Mouse (Mus musculus) intestine, postnatal 0 days (tissue): ENCODE measurements at regions not wholly inside any gene's neighbourhood (a gene's known extent, or its start where the extent isn't known, plus 50 kb on each side); places are given as distances from the start of the nearest gene placed in this dataset.

Experiments used
- ATAC-seq: fragments of 200-750 bp; cut with Nextera tagmentation; 2 replicates; pipeline ENCODE4 v1.8.0; 2017; ENCODE audit warnings: mild to moderate bottlenecking, moderate TSS enrichment, moderate library complexity
- H3K27ac ChIP-seq: fragments of 300-500 bp; sonication (generic); 2 replicates; pipeline ENCODE4 v1.5.1; 2014; ENCODE audit warnings: mild to moderate bottlenecking, low read depth, low read length, moderate library complexity
- H3K27me3 ChIP-seq: fragments of 300-500 bp; sonication (generic); replicated peaks from 2 replicates; pipeline ENCODE4 v1.6.1; 2014; ENCODE audit warnings: low read length, mixed read lengths; ENCODE audit not compliant: control insufficient read depth, insufficient read depth
- H3K36me3 ChIP-seq: fragments of 300-500 bp; sonication (generic); 2 replicates; pipeline ENCODE4 v1.6.1; 2014; ENCODE audit warnings: mild to moderate bottlenecking, moderate library complexity; ENCODE audit not compliant: control insufficient read depth, insufficient read depth
- H3K4me1 ChIP-seq: fragments of 300-500 bp; sonication (generic); replicated peaks from 2 replicates; pipeline ENCODE4 v1.6.1; 2014; ENCODE audit warnings: antibody characterized with exemption, low read length, mixed read lengths; ENCODE audit not compliant: control insufficient read depth, insufficient read depth
- H3K4me2 ChIP-seq: fragments of 300-500 bp; sonication (generic); replicated peaks from 2 replicates; pipeline ENCODE4 v1.6.1; 2014; ENCODE audit warnings: low read depth, mild to moderate bottlenecking, moderate library complexity
- H3K4me3 ChIP-seq: fragments of 300-500 bp; sonication (generic); 2 replicates; pipeline ENCODE4 v1.5.1; 2014; ENCODE audit warnings: low read depth, low read length
- H3K9ac ChIP-seq: fragments of 300-500 bp; sonication (generic); 2 replicates; pipeline ENCODE4 v1.6.1; 2014; ENCODE audit warnings: mild to moderate bottlenecking, low read depth, low read length
- H3K9me3 ChIP-seq: fragments of 300-500 bp; sonication (generic); 2 replicates; pipeline ENCODE4 v1.6.1; 2016; ENCODE audit warnings: mixed run types; ENCODE audit not compliant: control insufficient read depth
- CTCF ChIP-seq: sonication (generic); IDR thresholded peaks from 2 replicates; pipeline ENCODE4 v1.5.1; 2016; ENCODE audit warnings: low read depth, mild to moderate bottlenecking, control low read depth, antibody characterized with exemption, moderate library complexity
- WGBS: fragments of 180-500 bp; shearing (Covaris S2); extraction: QIAGEN DNeasy Blood & Tissue Kit; methylation state at CpG from one replicate; pipeline ENCODE4 v1.1.7; 2014; 5-methylcytosine and 5-hydroxymethylcytosine counted together

DNA sequence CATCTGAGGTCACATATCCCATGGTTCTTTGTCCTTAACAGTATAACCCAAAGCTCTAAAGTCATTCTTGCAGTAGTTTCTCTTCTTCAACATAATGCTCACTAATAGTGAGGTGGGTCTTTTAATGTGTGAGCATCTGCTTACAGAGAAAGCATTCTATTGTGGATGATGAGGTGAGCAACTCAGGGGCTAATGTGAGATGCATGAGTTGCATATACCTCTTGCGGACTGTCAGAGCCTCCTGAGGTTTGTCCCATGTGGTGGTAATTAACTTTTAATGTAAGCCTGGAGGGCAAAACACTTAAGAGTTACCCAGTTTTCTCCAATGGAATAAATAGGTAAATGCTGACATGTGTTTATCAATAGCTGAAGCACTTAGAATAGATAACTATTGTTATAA lies 334.9 kb upstream of the Defb41 start:
- no peaks in the 10 kb centered on the region for H3K4me1 ChIP-seq
- ATAC-seq = no peak
- H3K27me3 ChIP-seq = no peaks in the 10 kb centered on the region
- no peak overlapping the region for H3K4me2 ChIP-seq
- H3K27ac ChIP-seq = no peak overlapping the region
- H3K4me3 ChIP-seq = no peak overlapping the region
- no peak for TF ChIP-seq CTCF
- WGBS = 89% methylated on average over 1 of the region's 1 CpGs
- no peaks in the 10 kb centered on the region for H3K36me3 ChIP-seq
- H3K9me3 ChIP-seq = no peaks in the 10 kb centered on the region
- no peak overlapping the region for H3K9ac ChIP-seq

DNA sequence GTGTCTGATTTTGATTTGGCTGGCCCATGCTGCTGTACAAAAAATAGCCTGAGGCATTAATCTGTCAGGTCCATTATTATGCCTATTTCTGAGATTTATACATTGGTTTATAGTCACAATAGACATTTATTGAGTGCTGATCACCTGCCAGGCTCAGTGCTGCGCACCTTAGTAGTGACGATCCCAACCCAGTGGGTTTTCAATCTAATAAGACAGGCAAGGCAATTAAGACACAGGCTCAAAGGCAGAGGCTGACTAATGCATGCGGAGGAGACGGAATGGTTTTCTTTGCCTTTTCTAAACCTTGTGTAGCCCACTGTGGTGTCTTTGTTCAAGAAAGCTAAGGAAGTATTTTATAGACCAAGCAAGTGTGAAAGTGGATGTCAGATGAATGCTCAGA lies 334.0 kb upstream of the Defb41 start:
- no peak overlapping the region for H3K4me2 ChIP-seq
- H3K27ac ChIP-seq = no peak overlapping the region
- no peak overlapping the region for H3K9ac ChIP-seq
- 88% methylated on average over 4 of the region's 4 CpGs for WGBS
- ATAC-seq = no peak
- H3K4me3 ChIP-seq = no peak overlapping the region
- H3K27me3 ChIP-seq = no peaks in the 10 kb centered on the region
- no peak for TF ChIP-seq CTCF
- H3K4me1 ChIP-seq = no peaks in the 10 kb centered on the region
- H3K36me3 ChIP-seq = no peaks in the 10 kb centered on the region
- H3K9me3 ChIP-seq = no peaks in the 10 kb centered on the region

- H3K9me3 ChIP-seq = no peaks in the 10 kb centered on the region
- no peaks in the 10 kb centered on the region for H3K27me3 ChIP-seq
- TF ChIP-seq CTCF = no peak
- no peak overlapping the region for H3K4me2 ChIP-seq
- no peaks in the 10 kb centered on the region for H3K36me3 ChIP-seq
- no peaks in the 10 kb centered on the region for H3K4me1 ChIP-seq
- no peak overlapping the region for H3K27ac ChIP-seq
- no peak overlapping the region for H3K4me3 ChIP-seq
- no peak overlapping the region for H3K9ac ChIP-seq
- WGBS = 84% methylated on average over 6 of the region's 6 CpGs
- ATAC-seq = no peak
These were observed 318.6 kb upstream of the Defb41 start for GRCm38 (mm10) chr1:18583358-18584128.

DNA sequence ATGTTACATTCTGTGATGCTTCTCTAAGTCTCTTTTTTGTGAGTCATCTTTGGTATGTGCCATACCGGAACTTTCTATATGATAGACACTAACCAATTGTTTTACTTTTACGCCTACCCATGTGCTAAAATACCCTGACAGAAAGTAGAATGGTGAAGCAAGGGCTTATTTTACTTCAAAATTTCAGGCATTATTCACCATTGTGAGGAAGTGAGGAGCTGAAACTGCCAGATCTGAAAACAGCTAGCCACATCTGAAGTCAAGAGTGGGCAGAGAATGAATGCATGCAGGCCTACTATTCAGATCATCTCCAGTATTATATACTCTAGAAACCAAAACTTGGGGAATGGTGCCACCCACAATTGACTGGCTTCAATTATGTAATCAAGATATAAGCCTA lies 313.7 kb upstream of the Defb41 start:
- Histone ChIP-seq H3K9me3 (no peaks in the 10 kb centered on the region), H3K9ac (no peak overlapping the region), H3K4me2 (no peak overlapping the region), H3K27me3 (no peaks in the 10 kb centered on the region), H3K4me3 (no peak overlapping the region), H3K4me1 (no peaks in the 10 kb centered on the region), H3K27ac (no peak overlapping the region), H3K36me3 (no peaks in the 10 kb centered on the region)
- 99% methylated on average over 2 of the region's 2 CpGs for WGBS
- no peak for ATAC-seq
- TF ChIP-seq CTCF = no peak

GRCm38 (mm10) chr1:18567086-18567485 lies 302.1 kb upstream of the Defb41 start:
- Histone ChIP-seq H3K36me3 (no peaks in the 10 kb centered on the region), H3K4me3 (no peak overlapping the region), H3K27ac (no peak overlapping the region), H3K9me3 (no peaks in the 10 kb centered on the region), H3K4me2 (no peak overlapping the region), H3K27me3 (no peaks in the 10 kb centered on the region), H3K9ac (no peak overlapping the region), H3K4me1 (no peaks in the 10 kb centered on the region)
- WGBS = 71% methylated on average over 2 of the region's 2 CpGs
- ATAC-seq = no peak
- TF ChIP-seq CTCF = no peak

DNA sequence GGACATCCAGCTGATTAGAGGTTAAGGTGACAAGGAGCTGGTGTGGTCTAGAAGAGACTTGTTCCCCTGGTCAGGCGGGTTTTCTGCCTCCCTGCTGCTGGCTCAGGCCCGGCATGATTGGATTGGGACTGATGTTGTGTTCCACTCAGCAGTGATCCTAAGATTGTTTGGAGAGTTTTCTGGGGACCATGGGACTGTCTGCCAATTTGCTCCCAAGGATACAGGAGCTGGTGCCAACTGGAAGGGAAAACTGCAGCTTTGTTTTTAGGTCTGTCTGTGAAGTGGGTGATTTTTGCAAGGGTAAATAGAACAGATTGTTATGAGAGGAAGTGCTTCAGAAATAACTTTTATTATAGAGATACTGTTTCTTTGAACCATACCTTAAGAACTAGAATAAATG lies 286.3 kb upstream of the Defb41 start:
- Histone ChIP-seq H3K4me1 (no peaks in the 10 kb centered on the region), H3K27me3 (no peaks in the 10 kb centered on the region), H3K9ac (no peak overlapping the region), H3K27ac (no peak overlapping the region), H3K4me3 (no peak overlapping the region), H3K9me3 (no peaks in the 10 kb centered on the region), H3K36me3 (no peaks in the 10 kb centered on the region), H3K4me2 (no peak overlapping the region)
- no peak for TF ChIP-seq CTCF
- no peak for ATAC-seq
- WGBS = 63% methylated on average over 2 of the region's 2 CpGs
